Mouse (Mus musculus) ES-E14 (cell line): Measurements from ENCODE around the gene Zbtb45. TPM values are rescaled to one million over a fixed set of nuclear protein-coding genes. Genes with fewer than 3 reads are reported as not detected.

Source experiments
- DNase-seq: peaks from one replicate; pipeline ENCODE4 v3.0.0-alpha.2; 2013; ENCODE audit warnings: low read depth, low spot score
- H3K27ac ChIP-seq: 2 replicates; pipeline ENCODE4 v1.5.1; 2012; ENCODE audit warnings: low read depth, mild to moderate bottlenecking, low read length, moderate library complexity, mixed read lengths; ENCODE audit not compliant: poor library complexity, insufficient read depth, severe bottlenecking
- H3K36me3 ChIP-seq: 2 replicates; pipeline ENCODE4 v1.6.1; 2012; ENCODE audit warnings: mild to moderate bottlenecking, low read length, moderate library complexity, mixed read lengths; ENCODE audit not compliant: control insufficient read depth, poor library complexity, insufficient read depth, severe bottlenecking
- H3K4me1 ChIP-seq, 2 experiments: fragments of 150-350 bp in 1 of 2; sonication (generic) in 1 of 2; 2 replicates each; pipeline ENCODE4 v1.6.1; 2012; ENCODE audit warnings: low read length in 2 of 2, mild to moderate bottlenecking in 1 of 2, mixed read lengths in 1 of 2; ENCODE audit not compliant: control insufficient read depth in 2 of 2, insufficient read depth in 2 of 2, poor library complexity in 1 of 2
- H3K4me3 ChIP-seq, 2 experiments: fragments of 150-350 bp in 1 of 2; sonication (generic) in 1 of 2; 2 replicates each; pipeline ENCODE4 v1.5.1; 2012; ENCODE audit warnings: low read length in 2 of 2, low read depth in 1 of 2, mild to moderate bottlenecking in 1 of 2, mixed read lengths in 1 of 2; ENCODE audit not compliant: insufficient read depth in 1 of 2, poor library complexity in 1 of 2, severe bottlenecking in 1 of 2
- H3K9ac ChIP-seq: 2 replicates; pipeline ENCODE4 v1.6.1; 2012; ENCODE audit warnings: low read depth, mild to moderate bottlenecking, low read length, mixed read lengths; ENCODE audit not compliant: poor library complexity, insufficient read depth, severe bottlenecking
- H3K9me3 ChIP-seq: fragments of 150-350 bp; sonication (generic); 2 replicates; pipeline ENCODE4 v1.6.1; 2012; ENCODE audit warnings: low read depth, mild to moderate bottlenecking, low read length; ENCODE audit not compliant: control insufficient read depth, insufficient read depth
- CHD2 ChIP-seq: IDR thresholded peaks from 2 replicates; pipeline ENCODE4 v1.6.1; 2014; ENCODE audit warnings: mild to moderate bottlenecking, low read depth, low read length, inconsistent platforms
- HCFC1 ChIP-seq: IDR thresholded peaks from 2 replicates; pipeline ENCODE4 v1.6.1; 2012; ENCODE audit warnings: low read length, inconsistent platforms, borderline replicate concordance; ENCODE audit not compliant: insufficient read depth
- MAFK ChIP-seq: IDR thresholded peaks from 2 replicates; pipeline ENCODE4 v1.6.1; 2014; ENCODE audit warnings: mild to moderate bottlenecking, low read depth, low read length, inconsistent platforms; ENCODE audit not compliant: insufficient read depth
- ZC3H11A ChIP-seq: IDR thresholded peaks from 2 replicates; pipeline ENCODE4 v1.6.1; 2012; ENCODE audit warnings: low read depth, mild to moderate bottlenecking, inconsistent platforms, low read length, borderline replicate concordance
- ZNF384 ChIP-seq: IDR thresholded peaks from 2 replicates; pipeline ENCODE4 v1.6.1; 2012; ENCODE audit warnings: low read depth, low read length, inconsistent platforms
- in situ Hi-C, 2 experiments: fragments of 600-800 bp; cut with MboI; formaldehyde crosslinking; loops; one replicate each; pipeline ENCODE4 v1.15.1; 2025; ENCODE audit warnings: low sequenced_read_pairs in 2 of 2, inconsistent platforms in 1 of 2; ENCODE audit not compliant: unreplicated experiment in 2 of 2
- total RNA-seq: library from RNA; depleted of rRNA; stranded (reverse); fragments of 300-350 nt; gene quantifications from 2 replicates; pipeline ENCODE4 v1.2.3, GENCODE M21; 2012

Zbtb45 gene
- total RNA-seq, 1 experiment, result 26.7 TPM

DNA sequence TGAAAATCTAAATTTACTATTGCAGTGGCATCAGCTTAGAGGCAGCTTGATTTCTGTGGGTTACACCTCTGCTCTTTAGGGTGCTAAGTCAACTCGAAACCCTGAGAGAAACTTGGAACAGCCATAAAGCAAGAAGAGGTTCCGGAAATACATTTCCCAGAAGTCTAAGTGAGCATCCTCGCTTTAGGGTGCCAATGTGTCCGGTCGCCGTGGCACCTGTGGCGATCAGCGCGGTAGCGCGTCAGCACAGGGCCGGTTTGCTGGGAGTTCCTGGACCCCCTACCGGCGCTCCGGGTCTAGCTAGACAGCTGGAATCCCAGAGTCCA lies 44.1 kb upstream of the Zbtb45 start:
- peak overlapping the region; percentile 84 to 85 for H3K4me3 ChIP-seq
- no peak for TF ChIP-seq MAFK
- no peak for TF ChIP-seq HCFC1
- TF ChIP-seq ZC3H11A, result no peak
- no peak for TF ChIP-seq CHD2
- no peak for TF ChIP-seq ZNF384
- no peak for DNase-seq
- peak overlapping the region; percentile 75 for H3K9ac ChIP-seq
- peak overlapping the region; percentile 42; the same call in 1 of the 2 replicates for H3K27ac ChIP-seq
- H3K9me3 ChIP-seq, result no peaks in the 10 kb centered on the region
- H3K36me3 ChIP-seq, result no peaks in the 10 kb centered on the region
- peaks cover 5 to 6% of the 10 kb centered on the region in 2 experiments; a peak in 3 of 4 replicates for H3K4me1 ChIP-seq
- in situ Hi-C loops, result no loop called here

DNA sequence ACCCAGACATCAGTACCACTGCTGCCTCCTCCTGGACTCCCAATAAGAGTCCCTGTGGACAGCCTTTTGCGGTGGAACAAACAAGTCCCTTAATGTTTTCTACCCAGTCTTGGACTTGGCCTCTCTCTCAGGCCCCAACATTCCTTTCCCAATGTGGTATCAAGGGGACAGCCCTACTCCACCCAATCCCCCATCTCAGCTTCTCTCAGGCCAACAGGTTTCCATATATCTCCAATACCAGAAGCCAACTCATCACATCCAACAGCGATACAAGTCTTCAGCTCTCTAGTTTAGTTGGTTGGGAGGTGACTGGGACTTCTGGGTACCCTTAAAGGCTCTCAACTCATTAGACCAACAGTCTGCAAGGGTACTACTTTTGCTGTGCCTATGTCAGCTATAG lies 43.7 kb upstream of the Zbtb45 start:
- Histone ChIP-seq H3K9me3 (no peaks in the 10 kb centered on the region), H3K9ac (no peak overlapping the region; the same call in 1 of the 2 replicates), H3K36me3 (no peaks in the 10 kb centered on the region), H3K27ac (no peak overlapping the region), H3K4me3 (peak overlapping the region in 1 of 2 experiments; percentile 84; a peak in 2 of 4 replicates), H3K4me1 (peaks cover 5 to 6% of the 10 kb centered on the region in 2 experiments; a peak in 2 of 4 replicates)
- no peak for DNase-seq
- no peak for TF ChIP-seq HCFC1
- TF ChIP-seq ZNF384, result no peak
- TF ChIP-seq CHD2, result no peak
- TF ChIP-seq MAFK, result no peak
- TF ChIP-seq ZC3H11A, result no peak
- in situ Hi-C loops, result no loop called here

DNA sequence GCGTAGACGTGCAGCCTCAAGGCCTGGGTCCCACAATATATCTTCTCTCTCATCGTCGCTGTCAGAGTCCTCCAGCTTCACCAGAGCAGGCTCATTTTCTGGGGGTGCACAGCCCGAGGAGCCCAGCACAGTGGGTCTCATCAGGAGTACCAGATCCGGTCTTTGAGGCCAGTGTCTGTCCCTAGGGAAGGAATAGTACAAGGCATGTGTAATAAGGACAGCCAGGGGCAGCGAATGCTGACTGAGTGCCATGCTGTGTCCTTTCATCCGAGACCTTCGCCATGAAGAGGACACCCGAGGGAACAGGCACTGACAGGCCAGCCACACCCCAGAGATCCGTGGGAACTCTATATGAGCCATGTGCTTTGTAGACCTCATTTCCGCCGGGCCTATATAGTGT lies 43.2 kb upstream of the Zbtb45 start:
- Histone ChIP-seq H3K9ac (no peak overlapping the region), H3K9me3 (no peaks in the 10 kb centered on the region), H3K4me3 (no peak overlapping the region), H3K36me3 (no peaks in the 10 kb centered on the region), H3K4me1 (peaks cover 5 to 6% of the 10 kb centered on the region in 2 experiments; a peak in 2 of 4 replicates), H3K27ac (no peak overlapping the region)
- DNase-seq, result no peak
- TF ChIP-seq MAFK (no peak), ZC3H11A (no peak), CHD2 (no peak), ZNF384 (no peak), HCFC1 (no peak)
- in situ Hi-C loops, result no loop called here

DNA sequence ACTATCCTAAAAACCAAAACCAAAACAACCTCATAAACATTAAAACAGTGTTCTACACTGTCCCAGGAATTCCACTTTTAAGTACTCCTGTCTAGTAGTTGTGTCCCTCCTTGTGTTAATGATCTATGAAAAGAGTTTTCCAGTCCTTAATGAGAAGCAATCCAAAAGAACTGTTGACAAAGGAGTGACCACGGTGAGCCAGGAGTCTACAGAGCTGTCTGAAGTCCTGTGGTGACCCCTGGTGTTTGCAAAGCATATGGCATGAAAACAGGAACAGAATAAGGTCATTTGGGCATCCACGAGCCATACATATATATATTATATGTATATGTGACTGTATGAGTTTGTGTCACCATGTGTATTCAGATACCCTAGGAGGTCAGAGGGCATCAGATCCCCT lies 36.2 kb upstream of the Zbtb45 start:
- Histone ChIP-seq H3K27ac (no peak overlapping the region), H3K4me3 (no peak overlapping the region), H3K36me3 (no peaks in the 10 kb centered on the region), H3K9me3 (no peaks in the 10 kb centered on the region), H3K4me1 (peaks cover 2 to 4% of the 10 kb centered on the region in 2 experiments; a peak in 1 of 4 replicates), H3K9ac (no peak overlapping the region)
- in situ Hi-C loops, result loop anchor here in 1 of 2 experiments (10.0 kb wide), 1 partner anchor 121 kb away; the partner anchor contains the start of genes Rnf225 and Rps5
- DNase-seq, result no peak
- peak; percentile 93; the same call in 1 of the 2 replicates for TF ChIP-seq ZC3H11A
- no peak for TF ChIP-seq ZNF384

DNA sequence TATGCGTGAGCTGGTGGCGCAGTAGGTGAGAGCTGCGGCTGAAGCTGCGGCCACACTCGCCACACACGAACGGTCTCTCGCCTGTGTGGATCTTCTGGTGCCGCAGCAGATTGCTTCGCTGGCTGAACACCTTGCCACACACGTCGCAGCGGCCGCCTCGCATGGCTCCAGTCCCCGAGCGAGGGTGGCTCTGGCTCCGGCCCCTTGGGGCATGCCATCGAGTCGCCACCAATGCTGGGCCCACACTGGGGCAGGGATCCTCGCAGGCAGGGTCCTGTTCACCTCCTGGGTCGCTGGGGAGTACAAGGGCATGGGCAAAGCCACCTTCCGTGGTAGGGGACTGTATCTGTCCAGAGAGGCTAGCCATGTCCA lies 34.4 kb upstream of the Zbtb45 start:
- no peak for DNase-seq
- TF ChIP-seq ZC3H11A (no peak), MAFK (no peak), HCFC1 (no peak), CHD2 (no peak), ZNF384 (no peak)
- no peaks in the 10 kb centered on the region for H3K36me3 ChIP-seq
- H3K9me3 ChIP-seq, result no peaks in the 10 kb centered on the region
- H3K4me1 ChIP-seq, result peaks cover 2 to 5% of the 10 kb centered on the region in 2 experiments; a peak in 1 of 4 replicates
- in situ Hi-C loops, result loop anchor here in 1 of 2 experiments (10.0 kb wide), 1 partner anchor 119 kb away; the partner anchor contains the start of genes Rnf225 and Rps5
- H3K9ac ChIP-seq, result peak overlapping the region; percentile 80
- H3K4me3 ChIP-seq, result peak overlapping the region; percentile 49 to 81
- no peak overlapping the region for H3K27ac ChIP-seq
